Mouse (Mus musculus) G1E (cell line): ENCODE measurements around the gene Syn3.

Experiments used
- CTCF ChIP-seq: IDR thresholded peaks from 2 replicates; pipeline ENCODE4 v1.5.1; 2012; ENCODE audit warnings: low read depth, low read length, inconsistent platforms, mixed read lengths
- GATA1 ChIP-seq: IDR thresholded peaks from 2 replicates; pipeline ENCODE4 v1.6.1; 2012; ENCODE audit warnings: borderline replicate concordance, low read length, inconsistent platforms, mixed read lengths
- GATA2 ChIP-seq: IDR thresholded peaks from 2 replicates; pipeline ENCODE4 v1.6.1; 2012; ENCODE audit warnings: low read depth, low read length, inconsistent platforms, borderline replicate concordance
- TAL1 ChIP-seq: conservative IDR thresholded peaks from 2 replicates; pipeline ENCODE4 v1.6.1; 2012; ENCODE audit warnings: low read depth, low read length, inconsistent platforms, mixed read lengths

DNA sequence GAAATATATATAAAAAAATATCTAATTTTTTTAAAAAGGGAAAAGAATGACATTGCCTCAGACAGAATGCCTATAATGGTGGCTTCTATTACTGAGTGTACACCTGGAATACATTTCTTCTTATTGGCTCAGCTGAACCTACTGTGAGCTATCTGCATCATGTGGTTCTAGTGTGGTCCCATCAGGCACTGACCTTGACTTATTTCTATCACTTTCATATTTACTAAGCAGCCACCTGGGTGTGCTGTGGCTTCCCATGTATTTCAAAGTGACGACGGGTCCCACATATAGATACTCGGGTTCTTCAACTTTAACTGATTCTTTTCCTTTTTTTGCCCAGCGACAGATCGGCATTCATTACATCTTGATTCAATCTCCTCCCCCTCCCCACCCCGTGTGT lies 255.2 kb downstream of the Syn3 start:
- TF ChIP-seq CTCF (no peak), TAL1 (no peak), GATA2 (no peak), GATA1 (no peak)
